Mouse (Mus musculus): ENCODE measurements around the gene AC129217.1. TPM values are rescaled to one million over a fixed set of nuclear protein-coding genes. Genes with fewer than 3 reads are reported as not detected.

The AC129217.1 gene
- polyA plus RNA-seq, 1 experiment from 2014 or later: not detected

DNA sequence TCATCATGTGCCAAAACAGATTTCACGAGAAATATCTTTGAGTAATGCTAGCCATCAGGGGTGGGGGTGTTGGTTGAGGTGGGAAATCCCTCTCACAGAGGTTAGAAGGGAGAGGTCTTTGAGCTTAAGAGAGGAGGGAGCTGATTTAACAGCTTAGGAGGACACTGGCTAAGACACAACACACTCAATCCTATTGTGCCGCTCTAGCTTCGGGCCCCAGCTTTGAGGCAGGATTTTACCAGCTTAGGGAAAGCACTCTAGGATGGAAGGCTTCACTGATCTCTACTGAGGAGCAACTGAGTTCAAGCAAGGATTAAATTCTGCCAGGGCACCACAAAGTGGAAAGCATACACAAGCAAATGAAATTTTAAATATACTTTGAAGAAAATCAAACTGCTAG, 12.6 kb upstream of the AC129217.1 start:
- Histone ChIP-seq H3K36me3 (ENCODE audit: insufficient read depth, low read length) (peaks cover 9% of the 10 kb centered on the region; the same call in 1 of the 2 replicates), H3K4me3 (ENCODE audit: low read depth, low read length) (no peak overlapping the region), H3K9me3 (ENCODE audit: low read length) (no peaks in the 10 kb centered on the region), H3K27me3 (replicated peaks; ENCODE audit: insufficient read depth, low read length) (no peaks in the 10 kb centered on the region), H3K9ac (replicated peaks; ENCODE audit: low read depth) (peak overlapping the region; percentile 13; the same call in 1 of the 2 replicates), H3K4me2 (replicated peaks; ENCODE audit: low read depth, low read length) (no peak overlapping the region), H3K27ac (ENCODE audit: low read length) (no peak overlapping the region), H3K4me1 (ENCODE audit: insufficient read depth, low read depth, low read length) (0 out of 2 replicates have a peak, but pooled peaks cover 1% of the 10 kb centered on the region)
- DNase-seq (ENCODE audit: low spot score) (no peak), ATAC-seq (no peak)
- 66% methylated on average over 3 of the region's 3 CpGs for WGBS
- TF ChIP-seq CTCF (IDR thresholded peaks at IDR 0.05): no peak
- no peak for TF ChIP-seq EP300 (IDR thresholded peaks at IDR 0.05)

DNA sequence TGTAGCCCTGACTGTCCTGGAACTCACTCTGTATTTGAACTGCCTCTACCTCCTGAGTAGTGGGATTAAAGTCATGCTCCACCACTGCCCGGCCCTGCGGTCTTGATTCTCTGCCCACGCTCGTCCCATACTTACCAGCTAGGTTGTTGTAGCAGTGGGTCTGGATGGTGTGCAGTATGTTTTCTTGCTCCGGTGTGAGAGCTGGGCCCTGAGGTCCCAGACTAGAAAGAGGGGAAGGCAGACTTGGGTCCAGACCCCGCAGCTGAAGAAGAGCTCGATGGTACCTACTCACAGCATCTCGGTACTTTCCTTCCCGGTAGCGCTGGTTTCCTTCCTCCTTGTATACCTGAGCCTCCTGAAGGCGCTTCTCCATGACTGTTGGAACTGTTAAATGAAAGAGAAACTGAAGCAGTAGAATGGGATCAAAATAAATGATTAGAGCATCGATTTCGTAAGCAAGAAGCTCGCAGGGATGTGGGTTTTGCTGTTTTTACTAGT, 11.2 kb upstream of the AC129217.1 start:
- Histone ChIP-seq H3K27me3 (replicated peaks; ENCODE audit: insufficient read depth, low read length) (no peaks in the 10 kb centered on the region), H3K27ac (ENCODE audit: low read length) (peak overlapping the region; percentile 97), H3K9me3 (ENCODE audit: low read length) (no peaks in the 10 kb centered on the region), H3K4me1 (ENCODE audit: insufficient read depth, low read depth, low read length) (0 out of 2 replicates have a peak, but pooled peaks cover 5% of the 10 kb centered on the region), H3K4me3 (ENCODE audit: low read depth, low read length) (peak overlapping the region; percentile 99), H3K36me3 (ENCODE audit: insufficient read depth, low read length) (peaks cover 14% of the 10 kb centered on the region), H3K9ac (replicated peaks; ENCODE audit: low read depth) (peak overlapping the region; percentile 51), H3K4me2 (replicated peaks; ENCODE audit: low read depth, low read length) (peak overlapping the region; percentile 73)
- ATAC-seq (no peak), DNase-seq (ENCODE audit: low spot score) (peak; percentile 46)
- TF ChIP-seq CTCF (IDR thresholded peaks at IDR 0.05) (no peak), EP300 (IDR thresholded peaks at IDR 0.05) (no peak)
- 11% methylated on average over 14 of the region's 14 CpGs for WGBS

DNA sequence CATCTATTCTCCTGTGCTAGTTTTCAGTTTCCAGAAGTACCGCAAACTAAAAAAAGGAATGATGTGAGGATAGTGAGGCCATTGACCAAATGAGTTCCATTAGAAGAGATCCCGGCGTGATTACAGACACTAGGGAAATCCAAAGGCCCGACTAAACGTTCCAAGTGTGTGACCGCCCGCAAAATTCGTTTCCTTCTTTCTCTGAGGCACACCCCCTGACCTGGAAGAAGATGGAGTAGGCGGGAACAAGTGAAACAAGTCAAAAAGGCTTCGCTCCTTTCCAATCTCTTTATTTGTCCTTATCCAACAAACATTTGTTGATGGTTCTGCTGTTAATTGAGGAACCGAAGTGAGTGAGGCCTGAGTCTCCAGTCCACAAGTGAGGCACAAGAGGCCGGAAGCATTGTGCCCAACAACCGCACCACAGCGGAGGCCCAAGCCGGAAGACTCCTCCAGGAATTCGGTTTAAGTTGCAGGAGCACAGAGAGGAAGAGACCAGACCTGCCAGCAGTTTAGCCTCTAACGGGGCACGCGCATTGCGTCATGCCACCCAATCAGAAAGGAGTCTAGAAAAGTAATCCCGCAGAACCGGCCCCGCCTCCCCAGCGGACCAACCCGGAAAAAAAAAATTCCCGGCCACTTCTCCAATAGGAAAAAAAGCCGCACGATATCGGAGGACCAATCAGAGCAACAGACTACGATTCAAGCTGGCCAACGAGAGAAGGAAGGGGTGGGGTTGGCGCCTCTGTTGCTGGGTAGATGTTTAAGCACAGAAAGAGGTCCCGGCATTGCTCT, 10.6 kb upstream of the AC129217.1 start, which contains the start of gene Ttc9c:
Ttc9c (minus strand) TSS at position 533 of the 795 bp plus-strand sequence.
- no peaks in the 10 kb centered on the region for H3K27me3 ChIP-seq (replicated peaks; ENCODE audit: insufficient read depth, low read length)
- H3K36me3 ChIP-seq (ENCODE audit: insufficient read depth, low read length): peaks cover 10% of the 10 kb centered on the region
- TF ChIP-seq CTCF (IDR thresholded peaks at IDR 0.05): no peak
- TF ChIP-seq EP300 (IDR thresholded peaks at IDR 0.05): 0 out of 2 replicates have a peak, but pooled peaks have one; percentile 37
- peak within 1 kb of the TSS; percentile 91 for H3K9ac ChIP-seq (replicated peaks; ENCODE audit: low read depth)
- under 1% methylated on average over 33 of the region's 33 CpGs for WGBS
- H3K9me3 ChIP-seq (ENCODE audit: low read length): no peaks in the 10 kb centered on the region
- ATAC-seq (peak; percentile 90), DNase-seq (ENCODE audit: low spot score) (peak; percentile 100)
- H3K27ac ChIP-seq (ENCODE audit: low read length): peak within 1 kb of the TSS; percentile 97
- H3K4me2 ChIP-seq (replicated peaks; ENCODE audit: low read depth, low read length): peak within 1 kb of the TSS; percentile 73
- peak within 1 kb of the TSS; percentile 99 for H3K4me3 ChIP-seq (ENCODE audit: low read depth, low read length)
- 0 out of 2 replicates have a peak, but pooled peaks cover 5% of the 10 kb centered on the region for H3K4me1 ChIP-seq (ENCODE audit: insufficient read depth, low read depth, low read length)

DNA sequence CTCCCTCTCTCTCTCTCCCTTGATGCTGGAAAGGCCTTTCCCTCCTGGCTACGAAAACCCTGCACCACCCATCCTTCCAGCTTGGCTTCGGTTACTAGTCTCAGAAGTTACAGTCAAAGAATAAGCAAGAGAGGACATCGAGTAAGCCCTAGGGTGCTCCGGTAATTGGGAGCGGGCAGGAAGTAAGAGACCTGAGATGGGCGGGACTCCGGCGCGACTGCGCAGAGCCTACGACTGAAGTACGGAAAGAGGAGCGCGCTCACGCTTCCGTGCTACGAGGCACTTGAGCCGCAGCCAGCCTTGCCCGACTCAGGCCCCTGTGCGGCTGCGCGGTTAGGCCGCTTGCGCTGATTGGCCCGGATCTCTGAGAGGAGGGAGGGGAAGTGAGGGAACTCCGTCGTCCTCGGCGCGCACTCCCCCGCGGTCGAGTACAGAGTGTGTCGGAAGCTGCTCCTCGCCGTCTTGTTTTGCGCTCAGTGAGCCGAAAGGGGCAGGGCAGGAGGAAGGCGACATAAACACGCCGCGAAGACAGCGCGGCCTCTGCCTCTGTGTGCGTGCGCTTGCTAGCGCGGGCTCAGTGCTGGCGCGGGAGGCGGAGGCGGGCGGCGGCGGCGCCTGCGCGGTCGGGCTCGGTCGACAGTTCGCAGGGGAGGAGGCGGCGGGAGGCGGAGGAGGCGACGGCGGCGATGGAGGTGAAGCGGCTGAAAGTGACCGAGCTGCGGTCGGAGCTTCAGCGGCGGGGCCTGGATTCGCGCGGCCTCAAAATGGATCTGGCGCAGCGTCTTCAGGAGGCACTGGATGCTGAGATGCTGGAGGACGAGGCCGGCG, 9.8 kb upstream of the AC129217.1 start, which contains the start of gene Hnrnpul2:
Hnrnpul2 (plus strand) TSS at position 415 of the 828 bp plus-strand sequence.
- peak; percentile 94 for ATAC-seq
- under 1% methylated on average over 66 of the region's 83 CpGs for WGBS

DNA sequence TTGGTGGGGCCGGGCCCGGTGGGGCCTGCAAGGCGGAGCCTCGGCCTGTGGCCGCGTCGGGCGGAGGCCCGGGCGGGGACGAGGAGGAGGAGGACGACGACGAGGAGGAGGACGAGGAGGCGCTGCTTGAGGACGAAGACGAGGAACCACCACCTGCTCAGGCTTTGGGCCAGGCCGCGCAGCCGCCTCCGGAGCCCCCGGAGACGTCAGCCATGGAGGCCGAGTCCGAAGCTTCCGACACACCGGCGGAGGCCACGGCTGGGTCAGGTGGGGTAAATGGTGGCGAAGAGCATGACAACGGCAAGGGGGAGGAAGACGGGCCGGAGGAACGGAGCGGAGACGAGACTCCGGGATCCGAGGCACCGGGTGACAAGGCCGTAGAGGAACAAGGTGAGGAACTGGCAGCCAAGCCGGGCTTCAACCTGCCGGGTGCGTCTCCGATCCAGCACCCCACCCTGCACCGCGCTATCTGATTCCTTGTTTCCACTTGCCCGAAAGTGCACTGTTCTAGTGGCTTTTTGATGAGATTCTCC, 9.1 kb upstream of the AC129217.1 start:
- 0 out of 2 replicates have a peak, but pooled peaks cover 5% of the 10 kb centered on the region for H3K4me1 ChIP-seq (ENCODE audit: insufficient read depth, low read depth, low read length)
- no peaks in the 10 kb centered on the region for H3K27me3 ChIP-seq (replicated peaks; ENCODE audit: insufficient read depth, low read length)
- H3K4me3 ChIP-seq (ENCODE audit: low read depth, low read length): peak overlapping the region; percentile 99
- H3K27ac ChIP-seq (ENCODE audit: low read length): peak overlapping the region; percentile 97
- WGBS: 2% methylated on average over 42 of the region's 48 CpGs
- peak overlapping the region; percentile 91 for H3K9ac ChIP-seq (replicated peaks; ENCODE audit: low read depth)
- peak; percentile 5 for ATAC-seq
- peak overlapping the region; percentile 73 for H3K4me2 ChIP-seq (replicated peaks; ENCODE audit: low read depth, low read length)
- H3K9me3 ChIP-seq (ENCODE audit: low read length): no peaks in the 10 kb centered on the region
- DNase-seq (ENCODE audit: low spot score): peak; percentile 30
- peaks cover 17% of the 10 kb centered on the region for H3K36me3 ChIP-seq (ENCODE audit: insufficient read depth, low read length)
- TF ChIP-seq CTCF (IDR thresholded peaks at IDR 0.05): no peak
- TF ChIP-seq EP300 (IDR thresholded peaks at IDR 0.05): no peak

More for the DNA sequence above, 9.8 kb upstream of the AC129217.1 start, which contains the start of gene Hnrnpul2:
- peak within 1 kb of the TSS; percentile 97 for H3K27ac ChIP-seq (ENCODE audit: low read length)
- H3K9ac ChIP-seq (replicated peaks; ENCODE audit: low read depth): peak within 1 kb of the TSS; percentile 91
- no peaks in the 10 kb centered on the region for H3K9me3 ChIP-seq (ENCODE audit: low read length)
- 0 out of 2 replicates have a peak, but pooled peaks cover 5% of the 10 kb centered on the region for H3K4me1 ChIP-seq (ENCODE audit: insufficient read depth, low read depth, low read length)
- H3K36me3 ChIP-seq (ENCODE audit: insufficient read depth, low read length): peaks cover 12% of the 10 kb centered on the region
- DNase-seq (ENCODE audit: low spot score): peak; percentile 100
- TF ChIP-seq CTCF (IDR thresholded peaks at IDR 0.05) (peak; percentile 24; the same call in 1 of the 2 replicates), EP300 (IDR thresholded peaks at IDR 0.05) (no peak; the same call in 1 of the 2 replicates)
- H3K27me3 ChIP-seq (replicated peaks; ENCODE audit: insufficient read depth, low read length): no peaks in the 10 kb centered on the region
- H3K4me3 ChIP-seq (ENCODE audit: low read depth, low read length): peak within 1 kb of the TSS; percentile 99
- H3K4me2 ChIP-seq (replicated peaks; ENCODE audit: low read depth, low read length): peak within 1 kb of the TSS; percentile 73

Measured in lung, postnatal 0 days (tissue).